Mouse (Mus musculus) right cerebral cortex, adult 2 months (tissue): ENCODE results near the gene Irf2.
"Not testable (repeated sequence)": the region's sequence is repeated elsewhere in the genome, so short reads cannot be mapped to it uniquely, and the experiment has no call there.

Experiments
- DNase-seq, 2 experiments: peaks; one replicate each; pipeline ENCODE4 v3.0.0; 2021 to 2022; ENCODE audit warnings: low spot score in 2 of 2

Gene Irf2

DNA sequence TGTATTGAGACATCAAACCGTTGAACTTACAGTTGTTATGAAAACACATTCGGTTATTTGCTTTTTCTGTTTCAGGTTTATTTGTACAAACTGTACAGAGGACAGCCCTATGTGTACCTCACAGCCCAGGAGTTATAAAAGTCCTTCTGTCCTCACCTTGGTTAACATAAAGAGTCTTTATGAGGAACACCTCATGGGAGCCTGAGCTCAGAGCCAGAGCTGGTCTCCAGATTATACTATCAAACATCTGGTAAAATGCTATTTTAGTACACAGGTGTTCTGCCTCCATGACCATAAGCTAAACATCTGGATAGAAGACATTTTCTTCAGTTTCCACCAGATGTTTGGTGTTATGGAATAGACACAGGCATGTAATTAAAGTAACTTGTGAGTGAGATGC is 13.1 kb upstream of the Irf2 start:
- DNase-seq, result no peak

DNA sequence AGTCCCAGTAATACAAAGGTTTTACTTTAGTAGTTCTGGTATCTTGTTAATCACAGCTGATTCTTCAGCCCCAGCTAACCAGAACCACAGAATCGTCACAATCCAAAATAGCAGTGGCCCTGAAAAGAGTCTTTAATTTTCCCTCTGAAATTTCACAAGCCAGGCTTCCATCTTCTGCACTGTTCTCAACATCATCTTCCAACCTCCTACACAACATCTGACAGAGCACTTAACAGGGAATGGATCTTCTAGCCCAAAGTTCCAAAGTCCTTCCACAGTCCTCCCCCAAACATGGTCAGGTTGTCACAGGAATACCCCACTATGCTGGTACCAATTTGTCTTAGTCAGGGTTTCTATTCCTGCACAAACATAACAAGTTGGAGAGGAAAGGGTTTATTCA is 9.9 kb upstream of the Irf2 start:
- DNase-seq, result not testable (repeated sequence)

DNA sequence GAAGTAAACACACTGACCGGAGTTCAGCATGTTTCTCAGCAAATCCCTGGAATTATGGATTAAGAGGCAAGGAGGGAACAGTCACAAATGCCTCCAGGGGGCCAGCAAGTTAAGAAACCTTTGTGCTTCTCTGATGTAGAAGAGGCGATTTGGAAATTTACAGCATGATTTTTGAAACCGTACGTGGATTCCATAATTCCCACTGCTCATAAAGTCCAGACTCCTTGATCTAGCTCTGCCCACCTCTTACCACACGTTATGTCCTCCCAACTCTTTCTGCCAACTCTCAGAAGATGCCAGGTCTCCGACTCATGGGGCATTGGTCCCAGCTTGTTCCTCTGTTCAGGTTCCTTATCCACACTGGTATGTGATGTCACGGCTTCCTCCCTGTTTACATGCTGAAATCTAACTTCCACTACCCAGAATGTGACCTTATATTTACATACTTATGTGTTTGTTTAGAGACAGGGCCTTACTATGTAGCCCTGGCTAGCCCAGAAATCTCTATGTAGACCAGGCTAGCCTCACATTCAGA is 7.1 kb upstream of the Irf2 start:
- no peak for DNase-seq

DNA sequence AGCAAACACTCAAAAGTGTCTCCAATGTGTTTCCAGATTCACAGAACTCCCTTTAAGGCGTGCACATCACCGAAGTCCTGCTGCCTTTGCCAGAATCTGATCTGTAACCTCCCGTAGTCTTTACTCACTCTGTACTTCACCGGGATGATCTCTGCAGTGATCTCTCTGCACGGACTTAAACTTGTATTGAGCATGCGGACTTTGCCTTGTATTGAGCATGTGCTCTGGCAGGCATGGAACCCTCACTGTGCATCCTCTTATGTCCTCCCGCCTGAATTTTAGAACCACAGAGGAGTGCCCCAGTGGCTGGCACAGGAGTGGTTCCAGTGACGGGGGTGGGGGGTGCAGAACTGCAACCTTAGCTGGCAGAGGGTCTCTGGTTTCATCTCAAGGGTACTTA is 5.9 kb upstream of the Irf2 start:
- no peak for DNase-seq

- no peak for DNase-seq
Observed at GRCm38 (mm10) chr8:46735505-46735904, 4.0 kb upstream of the Irf2 start.

- no peak for DNase-seq
Observed at GRCm38 (mm10) chr8:46736260-46736659, 3.3 kb upstream of the Irf2 start.

DNA sequence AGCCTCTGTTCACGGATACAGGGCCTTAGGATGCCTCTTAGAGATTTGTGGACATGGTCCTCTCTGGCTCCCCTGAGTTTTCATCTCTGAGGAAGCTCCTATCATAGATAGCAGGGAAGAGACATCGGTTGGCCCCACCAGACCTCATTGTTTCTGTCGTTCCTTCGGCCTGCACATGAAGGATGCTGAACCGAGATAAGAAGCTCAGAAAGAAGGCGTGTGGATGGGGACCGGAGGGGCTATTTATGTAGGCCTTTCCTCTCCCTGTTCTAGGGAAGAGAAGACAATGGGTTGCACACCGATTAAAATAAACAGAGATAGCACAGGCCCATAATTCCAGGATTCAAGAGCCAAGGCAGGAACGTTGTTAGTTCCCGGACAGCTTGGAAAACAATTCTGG is 2.1 kb upstream of the Irf2 start:
- DNase-seq, result no peak

DNA sequence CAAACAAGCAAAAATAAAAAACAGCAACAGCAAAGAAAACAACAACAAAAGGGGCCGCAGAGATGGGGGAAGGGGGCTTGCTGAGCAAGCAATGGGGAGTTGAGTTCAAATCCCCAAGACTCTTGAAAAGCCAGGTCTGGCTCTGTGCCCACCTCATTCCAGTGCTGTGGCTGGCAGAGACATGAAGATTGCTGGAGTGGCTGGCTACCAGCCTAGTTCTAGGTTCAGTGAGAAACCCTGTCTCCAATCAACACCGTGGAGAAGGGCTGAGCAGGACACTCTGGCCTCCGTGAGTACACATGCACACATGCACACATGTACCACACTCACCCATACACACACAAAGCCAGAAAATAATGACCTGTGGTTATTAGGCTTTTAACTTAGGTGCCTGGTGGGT is 1.6 kb upstream of the Irf2 start:
- DNase-seq, result no peak

GRCm38 (mm10) chr8:46738601-46739000 is 931 bp upstream of the Irf2 start:
- no peak for DNase-seq

DNA sequence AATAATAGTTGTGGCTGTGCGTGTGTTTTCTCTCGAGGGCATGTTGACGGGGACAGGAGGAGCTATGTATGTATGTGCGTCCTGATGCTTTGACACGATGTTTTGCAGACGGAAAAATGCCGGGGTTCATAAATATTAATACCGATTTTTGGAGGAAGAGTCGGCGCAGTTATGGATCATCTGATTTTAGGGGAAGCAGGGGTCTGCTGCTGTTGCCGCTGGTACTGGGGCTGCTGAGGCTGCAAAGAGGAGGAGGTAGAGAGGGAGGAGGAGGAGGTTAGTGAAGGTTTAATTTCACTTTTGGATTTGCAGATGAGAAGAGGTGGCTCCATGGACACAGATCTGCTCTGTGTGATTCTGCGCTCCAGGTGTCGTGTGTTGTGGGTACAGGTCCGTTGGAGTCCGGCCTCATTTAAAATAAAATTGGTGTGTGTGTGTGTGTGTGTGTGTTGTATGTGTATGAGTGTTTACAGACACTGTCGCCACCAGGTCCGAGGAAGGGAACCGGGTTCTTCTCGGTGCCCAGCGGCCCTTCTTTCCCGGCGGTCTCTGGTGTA is 502 bp downstream of the Irf2 start:
- peak in 1 of 2 experiments; percentile 45 for DNase-seq

DNA sequence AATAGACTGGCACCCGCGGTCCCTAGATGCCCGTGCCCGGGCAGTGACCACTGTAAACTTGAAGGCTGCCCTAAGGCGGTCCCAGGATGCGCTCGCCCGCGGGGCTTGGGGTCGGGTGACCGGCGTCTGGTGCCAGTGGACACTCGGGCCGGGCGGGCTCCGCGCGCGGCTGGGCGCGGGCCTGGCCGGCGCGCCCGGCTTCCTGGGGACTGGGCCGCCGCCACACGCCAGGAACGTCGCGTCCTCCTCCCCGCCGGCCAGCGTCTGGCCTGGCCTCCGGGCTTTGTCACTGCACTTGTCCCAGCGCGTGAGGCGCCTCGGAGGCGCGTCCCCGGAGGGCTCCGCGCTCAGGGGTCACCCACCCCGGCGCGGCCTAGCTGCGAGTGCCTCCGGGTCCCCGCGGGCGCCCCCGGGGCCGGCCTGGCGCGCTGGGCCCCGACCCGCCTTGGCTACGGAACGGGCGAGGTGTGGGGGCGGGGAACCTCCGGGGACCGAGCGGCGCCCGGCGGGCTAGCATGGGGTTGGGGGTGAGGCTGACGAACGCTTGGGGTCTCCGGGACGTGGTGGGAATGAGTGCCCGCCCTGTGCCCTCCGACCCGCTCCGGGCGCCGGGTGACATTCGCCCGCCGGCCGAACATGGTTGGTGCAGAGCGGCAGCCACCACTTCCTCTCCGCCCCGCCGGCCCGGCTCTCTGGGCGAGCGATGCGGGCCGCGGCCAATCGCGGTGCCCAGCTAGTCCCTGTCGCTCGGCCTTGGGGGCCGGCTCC is 1.2 kb downstream of the Irf2 start:
- DNase-seq, result peak; percentile 37 to 64

GRCm38 (mm10) chr8:46741281-46741791 is 1.8 kb downstream of the Irf2 start:
- DNase-seq, result peak; percentile 48 to 59

DNA sequence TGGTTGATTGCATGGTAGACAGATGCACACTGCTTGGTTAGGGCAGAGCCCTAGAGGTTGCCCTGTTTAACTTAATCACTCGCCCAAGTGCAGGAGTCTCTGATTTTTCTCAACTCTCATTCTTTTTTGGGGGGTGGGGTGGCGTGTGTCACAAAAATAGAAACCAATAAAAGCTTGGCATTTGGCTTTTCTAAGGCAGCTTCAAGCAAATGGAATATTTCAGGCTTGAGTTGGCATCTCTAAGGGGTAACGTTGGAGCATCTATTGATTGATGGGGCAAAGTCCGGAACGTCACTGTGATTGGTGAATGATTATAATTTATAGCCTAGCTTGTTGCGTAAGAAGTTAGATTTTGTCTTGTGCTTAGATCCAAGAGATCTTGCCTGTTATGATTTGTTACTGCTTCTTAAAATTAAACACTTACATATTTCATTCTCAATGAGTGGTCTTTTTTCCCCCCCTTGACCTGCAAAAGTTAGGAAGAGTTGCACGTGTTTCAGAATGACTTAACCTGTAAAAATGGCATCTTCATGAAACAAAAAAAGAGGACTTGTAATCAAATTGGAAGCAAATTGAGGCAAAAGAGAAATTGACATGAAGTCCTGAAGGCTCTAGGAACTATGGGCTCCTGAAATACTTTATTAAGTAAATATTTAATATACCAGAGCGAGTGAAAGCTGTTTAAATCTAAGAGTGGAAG is 2.6 kb downstream of the Irf2 start:
- DNase-seq, result no peak

DNA sequence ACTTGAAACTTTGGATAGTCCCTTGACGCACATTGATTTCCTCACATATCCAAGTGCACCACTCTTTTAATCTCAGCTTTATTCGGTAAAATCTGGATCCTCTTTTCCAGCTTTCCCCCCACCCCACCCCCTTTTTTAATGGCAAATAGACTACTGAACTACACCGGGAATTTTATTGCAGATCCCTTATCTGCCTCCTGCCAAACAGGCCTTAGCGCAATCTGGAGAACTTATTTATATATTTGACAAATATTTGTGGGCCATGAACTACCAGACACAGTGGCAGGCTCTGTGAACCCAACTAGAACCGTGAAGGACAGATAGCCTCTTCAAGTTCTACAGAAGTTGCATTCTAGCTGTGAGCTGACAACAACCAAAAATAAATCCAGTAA is 3.2 kb downstream of the Irf2 start:
- DNase-seq, result no peak

- DNase-seq, result no peak
Observed at GRCm38 (mm10) chr8:46745464-46745863, 5.9 kb downstream of the Irf2 start.

GRCm38 (mm10) chr8:46747311-46747980 is 7.9 kb downstream of the Irf2 start:
- DNase-seq, result no peak

DNA sequence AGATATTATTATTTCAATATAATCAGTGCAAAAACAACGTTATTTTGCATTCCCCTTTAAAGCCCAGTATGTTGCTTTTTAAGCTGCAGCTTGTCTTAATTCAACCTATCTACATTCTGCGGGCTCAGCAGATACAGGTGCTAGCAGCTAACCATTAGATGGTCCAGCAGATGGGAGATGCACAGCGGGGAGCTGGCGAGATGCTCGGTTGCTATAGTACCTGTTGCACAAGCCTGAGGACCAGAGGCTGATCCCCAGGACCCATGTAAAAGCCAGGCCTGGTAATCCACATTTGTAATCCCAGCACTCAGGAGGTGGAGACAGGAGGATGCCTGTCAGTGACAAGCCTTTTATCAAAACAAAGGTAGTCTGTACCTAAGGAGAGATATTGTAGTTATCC is 10.5 kb downstream of the Irf2 start:
- no peak for DNase-seq

DNA sequence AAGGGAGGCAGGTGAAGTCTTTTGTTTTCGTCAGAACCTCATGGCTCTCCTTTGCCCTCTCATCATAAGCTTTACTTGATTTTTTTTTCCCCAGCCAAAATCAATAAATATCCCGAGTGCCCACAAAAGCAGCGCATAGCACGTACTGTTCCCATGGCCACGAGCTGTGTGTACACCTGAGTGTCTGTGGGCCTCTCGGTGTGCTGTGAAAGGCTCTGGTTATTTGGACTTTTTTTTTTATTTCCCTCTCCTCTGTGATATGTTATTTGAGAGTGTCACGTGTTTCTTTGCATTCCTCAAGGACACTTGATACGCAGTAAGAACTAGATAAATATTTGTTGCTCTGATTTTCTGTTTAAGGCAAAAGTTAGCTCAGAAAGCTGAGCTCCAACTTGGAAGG is 11.0 kb downstream of the Irf2 start:
- no peak for DNase-seq

- no peak for DNase-seq
Observed at GRCm38 (mm10) chr8:46751151-46751550, 11.6 kb downstream of the Irf2 start.

DNA sequence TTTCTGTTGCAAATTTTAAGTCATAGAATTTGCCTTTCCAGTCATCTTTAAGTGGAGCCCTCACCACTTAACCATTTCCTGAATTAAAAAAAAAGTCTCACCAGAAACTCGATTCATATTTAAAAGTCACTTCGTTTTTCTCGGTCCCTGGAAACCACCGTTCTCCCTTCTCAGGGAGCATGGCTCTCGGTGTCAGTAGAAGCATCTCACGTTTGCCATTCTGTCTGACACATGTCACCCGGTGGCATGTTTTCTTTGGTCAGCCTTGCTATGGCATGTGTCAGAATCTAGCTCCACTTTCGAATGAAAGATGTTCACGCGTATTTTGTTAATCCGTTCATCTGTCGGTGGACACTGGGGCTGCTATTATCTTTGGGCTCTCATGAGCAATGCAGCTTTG is 13.5 kb downstream of the Irf2 start:
- no peak for DNase-seq

DNA sequence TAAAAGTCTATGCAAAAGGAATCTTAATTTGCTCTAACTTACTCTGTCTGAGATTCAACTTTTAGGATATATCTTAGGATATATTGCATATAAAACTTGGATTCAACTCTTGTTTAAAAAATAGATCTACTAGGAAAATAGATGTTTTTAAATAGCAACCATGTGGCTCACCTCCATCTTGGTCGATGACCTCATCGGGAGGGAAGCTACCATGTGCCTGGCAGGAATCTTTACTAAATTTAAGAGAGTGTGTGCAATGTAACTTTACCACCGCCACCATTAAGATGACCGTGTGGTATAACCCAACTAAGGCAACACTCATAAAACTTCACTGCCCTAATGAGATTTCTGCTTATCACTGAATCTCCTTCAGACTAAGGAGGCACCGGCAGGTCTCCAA is 14.8 kb downstream of the Irf2 start:
- DNase-seq, result no peak

- no peak for DNase-seq
Observed at GRCm38 (mm10) chr8:46755731-46756333, 16.3 kb downstream of the Irf2 start.
